ENCODE assay signal across 10 mouse cellular contexts in genomic region chr8:86586642-86587041, GRCm38 (mm10). TPM values are rescaled to one million over a fixed set of nuclear protein-coding genes. Genes with fewer than 3 reads are reported as not detected.
DNase-seq lines count a peak whose midpoint lies in the region; ATAC-seq and TF ChIP-seq lines count a peak whose summit lies in the region.
"Had no signal": no experiment of that assay in that cellular context is flagged by ENCODE, and none has a peak within 500 bp of the region (broad histone marks: within the 10 kb centered on the region; RNA-seq: fewer than 3 reads in every experiment).

No protein-coding gene starts in this region.

- no peaks in the 10 kb centered on the region for H3K27me3 ChIP-seq in heart, adult 2 months (ENCODE audit: control insufficient read depth, insufficient read depth, low read length)
- peaks cover 12% of the 10 kb centered on the region for H3K27me3 ChIP-seq in megakaryocyte, embryonic 14.5 days (replicated peaks)
- H3K27me3 ChIP-seq: neural tube, embryonic 13.5 days had no signal

- intact Hi-C loops in heart, adult 2 months (cut with DNase I), result loop anchor here (5.0 to 10.0 kb wide), 4 partner anchors 256 to 1132 kb away; no protein-coding TSS in a partner anchor

- no peaks in the 10 kb centered on the region for H3K79me2 ChIP-seq in heart, adult 2 months (replicated peaks; ENCODE audit: control insufficient read depth, insufficient read depth, low read length)

- H3K4me1 ChIP-seq in heart, adult 2 months (ENCODE audit: control insufficient read depth, insufficient read depth, low read length), result peaks cover 1% of the 10 kb centered on the region; the same call in 1 of the 2 replicates
- peaks cover 11% of the 10 kb centered on the region for H3K4me1 ChIP-seq in megakaryocyte, embryonic 14.5 days
- H3K4me1 ChIP-seq: neural tube, embryonic 13.5 days had no signal

- no peak for TF ChIP-seq EP300 in heart, adult 2 months (IDR thresholded peaks at IDR 0.05; ENCODE audit: insufficient read depth, low read depth, low read length)

- no peak overlapping the region for H3K4me3 ChIP-seq in heart, adult 2 months
- H3K4me3 ChIP-seq in megakaryocyte, embryonic 14.5 days (replicated peaks), result peak overlapping the region; percentile 38
- H3K4me3 ChIP-seq: neural tube, embryonic 13.5 days had no signal

- no peak for DNase-seq in heart, adult 2 months
- DNase-seq in heart, adult 8-10 months (ENCODE audit: low spot score), result no peak
- peak; percentile 51 for DNase-seq in brain, embryonic 14.5 days (ENCODE audit: low read depth)
- peak; percentile 38 for DNase-seq in thymus, postnatal 4 days
- no peak for DNase-seq in retina, embryonic 14.5 days (ENCODE audit: low spot score)
- DNase-seq: lung, postnatal 10 days had no signal

- TF ChIP-seq CTCF in heart, adult 2 months (IDR thresholded peaks at IDR 0.05), result peak; percentile 30
- TF ChIP-seq CTCF in brain, embryonic 14.5 days (IDR thresholded peaks at IDR 0.05; ENCODE audit: borderline replicate concordance, extremely low read depth, insufficient read depth, insufficient read length), result peak; percentile 28; the same call in 1 of the 2 replicates

- H3K9me3 ChIP-seq in megakaryocyte, embryonic 14.5 days, result no peaks in the 10 kb centered on the region
- H3K9me3 ChIP-seq: neural tube, embryonic 13.5 days had no signal

- no peak overlapping the region for H3K27ac ChIP-seq in heart, adult 2 months
- H3K27ac ChIP-seq: neural tube, embryonic 13.5 days had no signal

- WGBS in heart, adult 2 months, result 52% methylated on average over 6 of the region's 6 CpGs

- no peak for ATAC-seq in megakaryocyte, adult 5-6 weeks (ENCODE audit: poor library complexity, severe bottlenecking)

- no peaks in the 10 kb centered on the region for H3K36me3 ChIP-seq in heart, adult 2 months (ENCODE audit: control insufficient read depth, insufficient read depth, low read length)
- no peaks in the 10 kb centered on the region for H3K36me3 ChIP-seq in megakaryocyte, embryonic 14.5 days (replicated peaks; ENCODE audit: low read length)
- H3K36me3 ChIP-seq: neural tube, embryonic 13.5 days had no signal

- TF ChIP-seq POLR2A in heart, adult 2 months (IDR thresholded peaks at IDR 0.05; ENCODE audit: insufficient read depth, low read depth, low read length), result no peak
- TF ChIP-seq POLR2A in brain, embryonic 14.5 days (IDR thresholded peaks at IDR 0.05; ENCODE audit: borderline replicate concordance, extremely low read depth, insufficient read depth, insufficient read length, poor library complexity, severe bottlenecking), result no peak

- H3K9ac ChIP-seq in heart, adult 2 months (ENCODE audit: low read depth, low read length), result no peak overlapping the region
- H3K9ac ChIP-seq: neural tube, embryonic 13.5 days had no signal

RNA-seq across cellular contexts. Expression of gene Abcc12, which starts 6.2 kb away (rescaled TPM):
- total RNA-seq in heart, adult 2 months (2021), result not detected
- 0.10 TPM in 1 of 2 replicates, not detected in the other for polyA plus RNA-seq in heart, adult 2 months (2012; rRNA removed)
- not detected for total RNA-seq in heart, adult 8-10 months (2022)
- polyA plus RNA-seq in megakaryocyte, embryonic 14.5 days (2012; ENCODE audit: insufficient read depth, low replicate concordance), result not detected in 2 replicates
- not detected in 2 replicates for total RNA-seq in megakaryocyte, adult 5-6 weeks (2015)
- total RNA-seq in megakaryocyte, adult 5-6 weeks (2017), result not detected in 2 replicates
- polyA plus RNA-seq in brain, embryonic 14.5 days (2012; rRNA removed), result 0.23 and 0.52 TPM in 2 replicates
- total RNA-seq: hematopoietic stem cell, adult 5-6 weeks had no signal

RNA-seq across cellular contexts. Expression of gene Lonp2, which starts 37.2 kb away (rescaled TPM):
- total RNA-seq in heart, adult 2 months (2021), result 10 to 100 TPM; 69.9 to 81.5 TPM
- 53.4 and 55.3 TPM in 2 replicates for polyA plus RNA-seq in heart, adult 2 months (2012; rRNA removed)
- total RNA-seq in heart, adult 8-10 months (2022), result 10 to 100 TPM; 79.6 to 86.6 (median 83.4) TPM
- polyA plus RNA-seq in megakaryocyte, embryonic 14.5 days (2012; ENCODE audit: insufficient read depth, low replicate concordance), result 14.9 and 69.1 TPM in 2 replicates
- 43.1 and 47.1 TPM in 2 replicates for total RNA-seq in megakaryocyte, adult 5-6 weeks (2015)
- total RNA-seq in megakaryocyte, adult 5-6 weeks (2017), result 57.3 and 58.6 TPM in 2 replicates
- 45.2 and 53.5 TPM in 2 replicates for polyA plus RNA-seq in brain, embryonic 14.5 days (2012; rRNA removed)

Comparison
In these comparisons a context has a peak if more than half of its experiments do, and no peak if none do; other contexts are left out.
1. DNase-seq: peak in brain, embryonic 14.5 days (single experiment) and thymus, postnatal 4 days (single experiment); none in heart, adult 2 months (0 of 2), heart, adult 8-10 months (single experiment) and retina, embryonic 14.5 days (single experiment).